Mouse (Mus musculus) kidney, embryonic 16.5 days (tissue): ENCODE data around the gene Ano10. TPM values are rescaled to one million over a fixed set of nuclear protein-coding genes. Genes with fewer than 3 reads are reported as not detected.
"Not testable (repeated sequence)": the region's sequence is repeated elsewhere in the genome, so short reads cannot be mapped to it uniquely, and the experiment has no call there.

Experiments
- ATAC-seq: fragments of 200-750 bp; cut with Nextera tagmentation; 2 replicates; pipeline ENCODE4 v1.8.0; 2017; ENCODE audit warnings: moderate TSS enrichment; ENCODE audit not compliant: low FRiP score, low TSS enrichment
- H3K27ac ChIP-seq: fragments of 300-500 bp; sonication (generic); 2 replicates; pipeline ENCODE4 v1.5.1; 2014; ENCODE audit warnings: low read length
- H3K27me3 ChIP-seq: fragments of 300-500 bp; sonication (generic); 2 replicates; pipeline ENCODE4 v1.6.1; 2014; ENCODE audit warnings: low read length, control low read depth, mixed read lengths; ENCODE audit not compliant: insufficient read depth
- H3K36me3 ChIP-seq: fragments of 300-500 bp; sonication (generic); 2 replicates; pipeline ENCODE4 v1.6.1; 2014; ENCODE audit warnings: low read length, control low read depth, mixed read lengths; ENCODE audit not compliant: insufficient read depth
- H3K4me1 ChIP-seq: fragments of 300-500 bp; sonication (generic); 2 replicates; pipeline ENCODE4 v1.6.1; 2014; ENCODE audit warnings: low read length, control low read depth, mixed read lengths; ENCODE audit not compliant: insufficient read depth
- H3K4me2 ChIP-seq: fragments of 300-500 bp; sonication (generic); replicated peaks from 2 replicates; pipeline ENCODE4 v1.6.1; 2014; ENCODE audit warnings: low read depth, low read length
- H3K4me3 ChIP-seq: fragments of 300-500 bp; sonication (generic); 2 replicates; pipeline ENCODE4 v1.5.1; 2014; ENCODE audit warnings: mild to moderate bottlenecking, low read length
- H3K9ac ChIP-seq: fragments of 300-500 bp; sonication (generic); replicated peaks from 2 replicates; pipeline ENCODE4 v1.6.1; 2014; ENCODE audit warnings: low read length
- H3K9me3 ChIP-seq: fragments of 300-500 bp; sonication (generic); 2 replicates; pipeline ENCODE4 v1.6.1; 2016; ENCODE audit warnings: low read length, control low read depth
- WGBS: fragments of 180-500 bp; shearing (Covaris S2); extraction: QIAGEN DNeasy Blood & Tissue Kit; methylation state at CpG from one replicate; pipeline ENCODE4 v1.1.7; 2014; 5-methylcytosine and 5-hydroxymethylcytosine counted together
- polyA plus RNA-seq: library from polyadenylated mRNA; unstranded; fragments of >200 nt; fragmentation: Nextera tagmentation; extraction: Ambion mirVana; gene quantifications from 2 replicates; pipeline ENCODE4 v1.2.1, GENCODE M21; 2015

The Ano10 gene
- polyA plus RNA-seq, 1 experiment from 2014 or later: 39.6 TPM

- Histone ChIP-seq H3K27ac (0 out of 2 replicates have a peak overlapping the region, but pooled peaks have one; percentile 23), H3K4me3 (no peak overlapping the region), H3K4me1 (peaks cover 28% of the 10 kb centered on the region), H3K36me3 (no peaks in the 10 kb centered on the region), H3K9ac (no peak overlapping the region), H3K27me3 (no peaks in the 10 kb centered on the region), H3K9me3 (no peaks in the 10 kb centered on the region), H3K4me2 (no peak overlapping the region)
- ATAC-seq: no peak
- 25% methylated on average over 4 of the region's 4 CpGs for WGBS
Observed at GRCm38 (mm10) chr9:122178427-122178826, 115.8 kb downstream of the Ano10 start.

DNA sequence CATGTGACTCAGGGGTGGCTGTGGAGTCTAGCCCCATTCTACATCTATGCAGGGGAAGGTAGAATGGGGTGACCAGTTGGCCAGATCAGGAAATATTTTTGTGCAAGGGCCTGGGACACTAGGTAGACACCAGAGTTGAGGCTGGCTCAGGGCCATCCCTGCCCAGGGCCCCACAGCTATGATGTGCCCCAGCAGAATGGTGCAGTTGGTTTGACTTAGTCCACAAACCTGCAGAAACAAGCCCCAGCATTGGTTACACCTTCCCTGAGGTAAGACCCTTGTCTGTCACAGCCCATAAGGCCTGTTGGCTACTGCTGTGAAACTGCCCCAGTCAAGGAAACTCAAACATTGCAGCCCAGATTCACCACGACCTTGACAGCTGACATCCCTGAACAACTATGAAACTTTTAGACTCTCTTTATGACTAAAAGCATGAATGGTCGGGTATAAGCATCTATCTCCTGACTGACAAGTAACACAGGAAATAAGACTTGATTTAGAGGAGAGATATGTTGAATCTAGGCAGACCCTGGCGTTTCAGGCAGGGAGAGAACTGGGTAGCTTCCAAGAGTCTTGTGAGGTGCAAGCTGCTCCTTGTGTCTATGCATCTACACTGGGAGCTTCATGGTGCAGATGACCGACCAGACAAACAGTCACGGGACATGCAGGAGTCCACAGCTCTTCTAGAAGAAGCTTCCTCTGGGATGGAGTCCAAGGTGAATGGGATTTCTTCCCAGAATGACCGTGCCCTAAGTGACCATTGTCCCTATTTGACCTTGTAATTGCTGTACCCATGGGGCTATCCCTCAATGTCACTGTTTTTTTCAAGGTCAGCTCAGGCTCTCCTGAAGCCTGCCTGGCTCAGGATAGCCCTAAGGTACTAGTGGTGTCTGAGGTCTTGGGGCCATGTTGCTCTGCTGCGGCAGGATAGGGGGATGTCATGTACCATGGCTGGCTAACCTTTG is 116.7 kb downstream of the Ano10 start:
- 51% methylated on average over 7 of the region's 7 CpGs for WGBS
- no peaks in the 10 kb centered on the region for H3K9me3 ChIP-seq

GRCm38 (mm10) chr9:122174723-122175122 is 119.5 kb downstream of the Ano10 start:
- Histone ChIP-seq H3K4me3 (no peak overlapping the region), H3K27me3 (no peaks in the 10 kb centered on the region), H3K27ac (no peak overlapping the region), H3K9ac (no peak overlapping the region), H3K36me3 (peaks cover 9% of the 10 kb centered on the region), H3K4me2 (no peak overlapping the region), H3K9me3 (no peaks in the 10 kb centered on the region), H3K4me1 (peaks cover 36% of the 10 kb centered on the region)
- no peak for ATAC-seq
- 95% methylated on average over 6 of the region's 6 CpGs for WGBS

More for the DNA sequence above, 116.7 kb downstream of the Ano10 start:
- no peaks in the 10 kb centered on the region for H3K27me3 ChIP-seq
- H3K4me1 ChIP-seq: peaks cover 36% of the 10 kb centered on the region
- no peak overlapping the region for H3K4me3 ChIP-seq
- H3K4me2 ChIP-seq: no peak overlapping the region
- no peak overlapping the region for H3K9ac ChIP-seq
- ATAC-seq: no peak
- no peaks in the 10 kb centered on the region for H3K36me3 ChIP-seq
- peak overlapping the region; percentile 23; the same call in 1 of the 2 replicates for H3K27ac ChIP-seq

GRCm38 (mm10) chr9:122173405-122174233 is 120.6 kb downstream of the Ano10 start:
- no peaks in the 10 kb centered on the region for H3K27me3 ChIP-seq
- no peaks in the 10 kb centered on the region for H3K9me3 ChIP-seq
- H3K27ac ChIP-seq: peak overlapping the region; percentile 76
- no peak overlapping the region for H3K9ac ChIP-seq
- peak; percentile 83 for ATAC-seq
- peaks cover 11% of the 10 kb centered on the region for H3K36me3 ChIP-seq
- WGBS: 49% methylated on average over 9 of the region's 9 CpGs
- H3K4me1 ChIP-seq: peaks cover 30% of the 10 kb centered on the region
- H3K4me2 ChIP-seq: no peak overlapping the region
- H3K4me3 ChIP-seq: no peak overlapping the region

DNA sequence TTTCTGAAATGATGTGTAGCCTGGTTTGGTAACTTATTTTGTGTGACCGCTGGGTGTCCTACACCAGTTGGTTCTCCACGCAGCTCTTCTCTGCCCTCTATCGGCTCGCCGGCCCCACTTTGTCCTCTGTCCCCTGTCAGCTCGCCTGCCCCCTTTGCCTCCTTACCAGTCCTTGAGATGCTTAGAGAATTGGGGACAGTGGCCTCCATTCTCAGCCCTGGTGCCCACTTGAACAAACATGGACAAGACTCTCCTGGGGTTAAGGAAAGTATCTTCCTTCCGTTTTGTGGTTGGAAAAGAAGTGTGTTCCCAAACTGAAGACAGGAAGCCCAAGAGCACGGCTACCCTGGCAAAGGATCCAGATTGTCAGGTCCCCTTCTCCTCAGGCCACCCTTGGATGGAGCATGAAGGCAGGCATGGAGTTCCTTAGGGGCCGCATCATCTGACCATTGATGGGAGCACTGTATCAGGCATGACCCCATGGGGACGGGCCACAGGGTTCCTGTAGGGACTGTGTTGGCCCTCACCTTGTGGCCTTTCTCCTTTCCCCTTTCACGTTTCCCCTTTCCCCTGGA is 121.5 kb downstream of the Ano10 start:
- Histone ChIP-seq H3K4me1 (peaks cover 21% of the 10 kb centered on the region), H3K9ac (no peak overlapping the region), H3K27ac (peak overlapping the region; percentile 76), H3K9me3 (no peaks in the 10 kb centered on the region), H3K4me2 (no peak overlapping the region), H3K4me3 (no peak overlapping the region), H3K36me3 (peaks cover 12% of the 10 kb centered on the region), H3K27me3 (no peaks in the 10 kb centered on the region)
- 83% methylated on average over 11 of the region's 11 CpGs for WGBS
- no peak for ATAC-seq

DNA sequence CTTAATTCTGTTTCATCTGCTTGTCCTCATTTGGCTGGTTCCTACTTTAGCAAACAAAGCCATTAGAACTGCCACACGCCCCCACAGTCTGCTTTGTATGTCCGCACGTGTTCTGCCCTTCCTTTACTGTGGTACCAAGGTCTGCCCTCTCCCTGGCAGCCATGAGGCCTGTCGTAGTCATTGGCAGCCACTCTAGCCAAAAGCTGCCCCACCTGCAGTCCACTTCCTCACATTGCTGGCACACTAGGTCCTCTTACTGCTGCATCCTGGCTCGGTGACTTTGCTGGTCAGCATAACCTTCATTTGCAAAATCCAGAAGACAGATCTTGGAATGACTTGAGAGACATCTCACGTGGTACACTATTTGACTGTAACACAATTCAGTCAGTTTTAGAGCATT is 124.3 kb downstream of the Ano10 start:
- no peaks in the 10 kb centered on the region for H3K27me3 ChIP-seq
- no peak overlapping the region for H3K4me3 ChIP-seq
- no peak overlapping the region for H3K9ac ChIP-seq
- peaks cover 35% of the 10 kb centered on the region for H3K36me3 ChIP-seq
- no peak overlapping the region for H3K4me2 ChIP-seq
- no peak for ATAC-seq
- H3K9me3 ChIP-seq: no peaks in the 10 kb centered on the region
- no peak overlapping the region for H3K27ac ChIP-seq
- 89% methylated on average over 6 of the region's 6 CpGs for WGBS
- H3K4me1 ChIP-seq: peaks cover 18% of the 10 kb centered on the region

- not testable (repeated sequence) for H3K4me1 ChIP-seq, H3K27me3 ChIP-seq, H3K27ac ChIP-seq, H3K4me2 ChIP-seq, H3K4me3 ChIP-seq, ATAC-seq, H3K9me3 ChIP-seq, H3K9ac ChIP-seq
- WGBS: 83% methylated on average over 5 of the region's 5 CpGs
- peaks cover 55% of the 10 kb centered on the region for H3K36me3 ChIP-seq
Observed at GRCm38 (mm10) chr9:122167719-122168118, 126.5 kb downstream of the Ano10 start.

GRCm38 (mm10) chr9:122164535-122164934 is 129.7 kb downstream of the Ano10 start:
- peaks cover 48% of the 10 kb centered on the region for H3K36me3 ChIP-seq
- H3K4me3 ChIP-seq: no peak overlapping the region

DNA sequence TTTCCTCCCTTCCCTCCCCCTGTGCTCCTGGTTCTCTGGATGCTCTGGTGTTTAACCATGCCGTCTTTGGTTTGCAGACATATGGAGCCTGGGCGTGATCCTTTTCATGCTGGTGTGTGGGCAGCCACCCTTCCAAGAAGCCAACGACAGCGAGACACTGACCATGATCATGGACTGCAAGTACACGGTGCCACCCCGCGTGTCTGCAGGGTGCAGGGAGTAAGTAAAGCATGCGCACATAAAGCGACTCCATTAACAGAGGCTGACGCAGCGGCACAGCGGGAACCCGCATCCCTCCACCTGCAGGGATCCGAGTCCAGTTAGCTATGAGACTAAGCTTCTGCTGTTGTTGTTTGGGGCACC is 137.2 kb downstream of the Ano10 start:
- Histone ChIP-seq H3K4me1 (no peaks in the 10 kb centered on the region), H3K9me3 (peaks cover 5% of the 10 kb centered on the region; the same call in 1 of the 2 replicates), H3K4me3 (no peak overlapping the region), H3K27ac (no peak overlapping the region), H3K9ac (no peak overlapping the region), H3K36me3 (peaks cover 29% of the 10 kb centered on the region), H3K27me3 (no peaks in the 10 kb centered on the region), H3K4me2 (no peak overlapping the region)
- 95% methylated on average over 14 of the region's 14 CpGs for WGBS
- ATAC-seq: no peak

More at GRCm38 (mm10) chr9:122164535-122164934, 129.7 kb downstream of the Ano10 start:
- no peaks in the 10 kb centered on the region for H3K4me1 ChIP-seq
- no peak for ATAC-seq
- 95% methylated on average over 4 of the region's 4 CpGs for WGBS
- H3K9ac ChIP-seq: no peak overlapping the region
- no peak overlapping the region for H3K27ac ChIP-seq
- H3K27me3 ChIP-seq: no peaks in the 10 kb centered on the region
- no peak overlapping the region for H3K4me2 ChIP-seq
- H3K9me3 ChIP-seq: no peaks in the 10 kb centered on the region
